Mouse (Mus musculus) kidney, adult 2 months (tissue): ENCODE data around the gene Mvk.

Source experiments
- CTCF ChIP-seq: fragments of 200-500 bp; conservative IDR thresholded peaks from 2 replicates; pipeline ENCODE4 v1.5.1; 2011; ENCODE audit warnings: low read depth, mild to moderate bottlenecking, control low read depth, low read length, moderate library complexity, mixed read lengths; ENCODE audit not compliant: insufficient read depth, insufficient read length
- POLR2A ChIP-seq: fragments of 200-500 bp; IDR thresholded peaks from one replicate; pipeline ENCODE4 v1.6.1; 2011; ENCODE audit warnings: low read depth, low read length, control low read depth

DNA sequence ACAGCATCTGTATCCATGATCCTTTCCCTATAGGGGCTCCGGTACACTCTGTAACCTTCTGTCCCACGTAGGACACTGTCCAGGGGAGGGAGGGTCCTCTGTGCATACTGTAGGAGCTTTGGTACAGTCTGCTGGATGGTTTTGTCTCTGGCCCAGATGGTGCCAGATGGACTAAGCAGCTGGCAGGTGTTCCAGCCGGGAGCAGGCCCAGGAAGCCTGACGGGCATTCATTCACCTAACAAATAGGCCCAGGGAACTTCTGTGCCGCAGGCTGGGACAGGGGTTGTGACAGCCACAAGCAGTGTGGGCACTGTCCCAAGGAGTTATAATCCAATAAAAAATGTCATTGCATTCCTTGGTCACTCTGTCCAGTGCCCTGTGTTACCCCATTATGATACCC lies 20.1 kb upstream of the Mvk start:
- no peak for TF ChIP-seq CTCF
- no peak for TF ChIP-seq POLR2A
